8 mouse cellular contexts compared by ENCODE assay signal in the genomic region with DNA sequence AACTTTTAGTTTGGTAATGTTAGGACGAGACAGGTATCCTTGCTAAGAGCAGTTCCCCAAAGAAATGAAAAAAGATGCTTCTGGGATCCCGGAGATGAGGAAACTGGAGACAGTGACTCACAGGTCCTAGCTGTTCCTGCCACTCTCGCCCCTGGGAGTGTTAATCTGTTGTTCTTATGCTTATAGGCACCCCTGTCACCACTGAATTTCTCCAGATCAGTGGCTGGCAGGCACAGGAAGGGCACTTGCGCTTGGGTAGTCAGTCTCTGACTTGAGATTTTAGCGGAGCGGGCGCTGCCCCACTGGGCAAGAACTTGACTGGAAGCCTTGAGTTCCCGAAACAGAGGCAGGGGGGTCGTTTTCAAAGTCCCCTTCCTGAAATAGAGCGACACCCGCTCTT. TPM values are rescaled to one million over a fixed set of nuclear protein-coding genes. Genes with fewer than 3 reads are reported as not detected.
DNase-seq lines count a peak whose midpoint lies in the region; ATAC-seq and TF ChIP-seq lines count a peak whose summit lies in the region.

No protein-coding gene starts in this region.

- peak; percentile 20 for DNase-seq in cerebellum, adult 11 months
- peak; percentile 4 for DNase-seq in thymus, postnatal 14 days
- DNase-seq in thymus, adult 2 months: no peak
- no peak for DNase-seq in limb, embryonic 14.5 days (ENCODE audit: low spot score)
- DNase-seq in Muller cell, postnatal 12 days (ENCODE audit: inconsistent ontology term): no peak
- DNase-seq in gastrocnemius, postnatal 14 days: no peak

- 23% methylated on average over 11 of the region's 11 CpGs for WGBS in thymus, adult 2 months
- 17% methylated on average over 11 of the region's 11 CpGs for WGBS in limb, embryonic 14.5 days

- ATAC-seq in cerebellum, adult (ENCODE audit: insufficient number of reproducible peaks, low FRiP score, low TSS enrichment): no peak
- ATAC-seq in limb, embryonic 14.5 days (ENCODE audit: low FRiP score, low read depth): no peak
- ATAC-seq in erythroid progenitor cell, adult 5-6 weeks (replicated peaks; ENCODE audit: low FRiP score, poor library complexity, severe bottlenecking): no peak

- TF ChIP-seq CTCF in thymus, adult 2 months (IDR thresholded peaks at IDR 0.05; ENCODE audit: borderline replicate concordance, control insufficient read depth, extremely low read depth, insufficient read depth, low read length, poor library complexity): no peak

- no peak overlapping the region for H3K27ac ChIP-seq in thymus, adult 2 months (ENCODE audit: control insufficient read depth, insufficient read depth, low read length)
- no peak overlapping the region for H3K27ac ChIP-seq in limb, embryonic 14.5 days (replicated peaks; ENCODE audit: low read depth, low read length)

- no peak overlapping the region for H3K4me3 ChIP-seq in thymus, adult 2 months (ENCODE audit: control insufficient read depth, insufficient read depth, low read length)
- H3K4me3 ChIP-seq in limb, embryonic 14.5 days (replicated peaks; ENCODE audit: low read length): no peak overlapping the region

- no peak for TF ChIP-seq POLR2A in thymus, adult 2 months (IDR thresholded peaks at IDR 0.05; ENCODE audit: control insufficient read depth, extremely low read depth, insufficient read depth, low read length, poor library complexity)
- TF ChIP-seq POLR2A in limb, embryonic 14.5 days (IDR thresholded peaks at IDR 0.05; ENCODE audit: borderline replicate concordance, extremely low read depth, insufficient read depth, insufficient read length): no peak

- no peak overlapping the region for H3K9ac ChIP-seq in limb, embryonic 14.5 days (ENCODE audit: low read depth, low read length, severe bottlenecking)

- no peaks in the 10 kb centered on the region for H3K9me3 ChIP-seq in limb, embryonic 14.5 days (ENCODE audit: control insufficient read depth, low read length)

- H3K4me1 ChIP-seq in thymus, adult 2 months (replicated peaks; ENCODE audit: control insufficient read depth, insufficient read depth, low read length): peaks cover 8% of the 10 kb centered on the region
- peaks cover 3% of the 10 kb centered on the region; the same call in 1 of the 2 replicates for H3K4me1 ChIP-seq in limb, embryonic 14.5 days (ENCODE audit: control insufficient read depth, insufficient read depth, low read length)

- no peaks in the 10 kb centered on the region for H3K36me3 ChIP-seq in thymus, adult 2 months (ENCODE audit: control insufficient read depth, insufficient read depth, low read length)
- H3K36me3 ChIP-seq in limb, embryonic 14.5 days (ENCODE audit: control insufficient read depth, insufficient read depth, low read length): no peaks in the 10 kb centered on the region

- H3K4me2 ChIP-seq in limb, embryonic 14.5 days (replicated peaks; ENCODE audit: low read depth, low read length, severe bottlenecking): 0 out of 2 replicates have a peak overlapping the region, but pooled peaks have one; percentile 90

- intact Hi-C loops in gastrocnemius, postnatal 14 days (cut with DNase I; ENCODE audit: low total_unique reads): no loop called here

- peaks cover 9% of the 10 kb centered on the region for H3K27me3 ChIP-seq in thymus, adult 2 months (ENCODE audit: control insufficient read depth, insufficient read depth, low read length)
- peaks cover 22% of the 10 kb centered on the region for H3K27me3 ChIP-seq in limb, embryonic 14.5 days (ENCODE audit: control insufficient read depth, insufficient read depth, low read length)

RNA-seq across cellular contexts. Expression of a gene that starts 1.3 kb away (rescaled TPM):
- 0.09 and 0.20 TPM in 2 replicates for polyA plus RNA-seq in thymus, adult 2 months (2012; rRNA removed)
- polyA plus RNA-seq in limb, embryonic 14.5 days (2012; rRNA removed): 0.21 and 0.24 TPM in 2 replicates
- polyA plus RNA-seq in limb, embryonic 14.5 days (2014; fragmentation: Nextera tagmentation; extraction: Ambion mirVana): 0.06 and 0.17 TPM in 2 replicates
- total RNA-seq in gastrocnemius, postnatal 14 days (2021): under 1 TPM; 0.07 to 0.21 TPM
- not detected in 2 replicates for total RNA-seq in erythroid progenitor cell, adult 5-6 weeks (2015; ENCODE audit: low replicate concordance)
- not detected in 2 replicates for total RNA-seq in erythroid progenitor cell, adult 5-6 weeks (2017; ENCODE audit: low replicate concordance)

Comparison
In these comparisons a context has a peak if more than half of its experiments do, and no peak if none do; other contexts are left out.
1. DNase-seq: peak in cerebellum, adult 11 months (single experiment) and thymus, postnatal 14 days (single experiment); none in thymus, adult 2 months (single experiment), limb, embryonic 14.5 days (single experiment), Muller cell, postnatal 12 days (single experiment) and gastrocnemius, postnatal 14 days (single experiment).